Mouse (Mus musculus): Measurements from ENCODE around the gene Lin7c.
A peak's percentile ranks its signal among the peaks of the same experiment; 100 is the strongest.
"Not testable (repeated sequence)": the region's sequence is repeated elsewhere in the genome, so short reads cannot be mapped to it uniquely, and the experiment has no call there.

Lin7c gene

DNA sequence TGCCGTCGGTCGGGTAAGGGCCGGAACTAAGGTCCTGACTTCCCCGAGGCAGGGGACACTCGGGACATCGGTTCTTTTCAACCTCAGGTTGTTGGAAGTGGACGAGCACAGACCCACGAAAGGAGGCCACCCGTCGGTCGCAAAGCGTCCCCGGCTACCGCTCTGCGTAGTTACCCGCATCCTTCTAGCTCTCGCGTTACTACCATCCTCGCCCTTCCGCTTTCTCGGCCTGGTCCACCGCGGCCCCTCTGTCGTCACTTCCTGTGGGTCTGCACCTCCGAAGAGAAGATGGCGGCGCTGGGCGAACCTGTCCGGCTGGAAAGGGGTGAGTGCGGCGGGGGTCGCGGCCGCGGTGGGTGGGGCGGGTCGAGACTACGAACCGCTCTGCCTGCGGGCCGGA, at the start of gene Lin7c:
TSS of gene Lin7c (plus strand) at position 257 of the 400 bp plus-strand sequence.
- DNase-seq (ENCODE audit: low spot score in 2 of 2) = peak; percentile 84 to 94

DNA sequence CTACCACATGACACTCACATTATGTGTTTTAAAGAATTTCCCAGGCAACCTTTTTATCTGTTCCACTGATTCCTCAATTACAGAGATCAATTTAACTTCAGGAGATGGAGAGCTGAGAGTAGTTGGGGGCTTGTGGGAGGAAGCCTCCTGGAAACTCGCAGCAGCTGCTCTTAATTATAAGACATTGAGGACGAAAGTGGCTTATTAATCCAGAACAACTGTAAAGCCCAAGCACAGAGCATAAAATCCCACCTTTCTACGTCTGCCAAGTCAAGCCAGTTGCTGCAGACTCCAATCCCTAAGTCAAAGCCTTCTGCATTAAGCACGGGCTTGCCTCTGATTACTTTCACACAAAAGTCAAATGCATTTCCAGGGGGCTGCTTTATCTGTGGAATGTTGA, 44.3 kb upstream of the Lin7c start:
- no peak for DNase-seq (ENCODE audit: low spot score in 2 of 2)

DNA sequence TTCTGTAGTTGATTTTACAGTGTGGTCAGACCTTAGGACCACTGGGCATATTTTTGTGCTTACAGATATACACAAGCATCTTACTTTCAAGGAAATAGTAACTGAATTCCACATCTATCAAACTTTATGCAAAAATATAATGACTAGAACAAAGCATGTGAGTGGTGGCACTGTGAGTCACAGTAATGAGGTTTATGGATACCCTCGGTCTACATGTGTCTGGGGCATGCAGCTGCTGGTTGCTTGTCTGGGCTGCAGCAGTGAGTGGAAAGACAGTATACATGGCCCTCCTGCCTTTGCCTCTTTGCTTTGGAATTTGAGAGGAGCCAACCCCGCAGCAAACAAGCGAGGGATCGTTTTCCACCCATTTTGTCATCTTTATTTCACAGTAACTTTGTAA, 42.3 kb upstream of the Lin7c start:
- no peak for DNase-seq (ENCODE audit: low spot score in 2 of 2)

DNA sequence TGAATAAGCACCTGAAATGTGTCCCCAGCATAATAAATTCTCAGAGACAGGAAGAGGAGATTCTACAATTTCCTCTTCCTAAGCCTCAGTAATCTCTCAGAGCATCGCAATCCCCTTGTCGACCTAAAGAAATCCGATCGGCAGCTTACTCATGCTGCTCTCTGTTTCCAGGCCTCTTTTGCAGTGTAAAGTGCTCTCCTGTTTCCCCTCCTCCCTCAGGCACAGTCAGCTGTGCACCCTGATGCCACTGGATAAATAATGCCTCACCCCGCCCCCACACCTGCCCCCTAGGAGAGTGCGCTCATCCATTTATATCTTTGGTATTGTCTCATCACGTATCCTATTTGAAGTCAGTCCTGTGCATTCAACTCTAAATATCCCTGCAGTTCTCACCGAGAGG, 41.9 kb upstream of the Lin7c start:
- DNase-seq (ENCODE audit: low spot score in 2 of 2) = no peak

DNA sequence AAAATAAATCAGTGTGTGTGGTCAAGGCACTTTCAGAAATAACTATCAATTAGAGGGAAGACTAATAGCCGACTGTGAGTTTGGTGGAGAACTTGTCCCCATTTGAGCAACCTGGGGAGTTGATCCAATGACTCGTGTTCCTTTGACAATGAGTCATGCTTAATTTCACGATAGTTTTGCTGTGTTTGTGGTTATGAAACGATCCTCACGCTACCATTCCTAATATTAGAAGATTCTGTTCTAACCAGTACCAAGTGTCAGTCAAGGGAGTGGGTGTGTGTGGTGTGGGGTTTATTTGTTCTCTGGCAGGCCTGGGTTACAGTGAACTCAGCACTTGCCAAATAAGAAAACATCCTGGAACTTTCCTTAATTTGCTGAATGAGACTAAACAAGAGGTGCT, 35.1 kb upstream of the Lin7c start:
- DNase-seq (ENCODE audit: low spot score in 2 of 2) = no peak

DNA sequence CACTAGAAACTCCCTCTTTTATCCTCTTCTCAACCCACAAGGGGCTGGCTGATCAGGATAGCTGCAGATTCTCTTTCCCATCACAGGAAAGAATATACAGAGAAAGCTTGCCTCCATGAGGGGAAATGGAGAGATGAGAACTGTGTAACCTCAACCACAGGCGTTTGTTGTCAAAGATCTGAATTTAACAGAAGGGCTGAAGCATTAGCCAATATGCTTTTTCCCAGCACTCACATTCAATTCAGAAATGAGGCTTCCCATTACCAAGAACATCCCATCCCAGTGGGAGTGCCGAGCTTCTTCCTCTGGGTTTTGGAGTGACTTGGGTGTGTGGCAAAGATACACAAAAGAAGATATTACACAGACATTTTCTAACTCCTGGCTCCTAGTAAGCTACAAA, 31.0 kb upstream of the Lin7c start:
- DNase-seq (ENCODE audit: low spot score in 2 of 2) = no peak

DNA sequence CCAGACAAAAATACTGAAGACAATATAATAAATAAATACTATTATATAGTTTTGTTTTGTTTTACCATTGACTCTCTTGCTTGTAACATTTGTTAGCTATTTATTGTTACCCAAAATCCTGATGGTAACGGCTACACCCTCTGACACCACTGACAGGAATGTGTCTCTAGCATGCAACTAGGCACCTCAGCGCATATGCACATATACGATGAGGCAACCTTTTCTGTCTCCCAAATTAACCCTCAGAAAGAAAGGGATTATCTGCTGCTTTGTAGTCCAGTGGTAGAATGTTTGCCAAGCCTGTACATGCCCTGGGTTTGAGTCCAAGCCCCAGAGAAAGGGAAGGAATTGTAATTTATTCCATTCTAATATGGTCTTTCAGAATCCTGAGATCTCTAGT, 29.8 kb upstream of the Lin7c start:
- no peak for DNase-seq (ENCODE audit: low spot score in 2 of 2)

DNA sequence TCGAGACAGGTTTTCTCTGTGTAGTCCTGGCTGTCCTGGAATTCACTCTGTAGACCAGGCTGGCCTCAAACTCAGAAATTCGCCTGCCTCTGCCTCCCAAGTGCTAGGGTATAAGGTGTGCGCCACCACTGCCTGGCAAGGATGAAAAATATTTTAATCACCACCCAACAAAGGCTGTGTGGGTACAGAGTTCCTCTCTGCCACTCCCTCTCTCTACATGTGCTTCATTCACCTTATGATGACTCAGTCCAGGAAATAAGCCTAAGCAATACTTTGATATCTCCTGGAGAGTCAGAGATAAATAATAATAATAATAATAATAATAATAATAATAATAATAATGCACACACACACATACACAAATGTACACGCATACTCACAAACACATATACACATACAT, 11.2 kb upstream of the Lin7c start:
- not testable (repeated sequence) for DNase-seq (ENCODE audit: low spot score in 2 of 2)

DNA sequence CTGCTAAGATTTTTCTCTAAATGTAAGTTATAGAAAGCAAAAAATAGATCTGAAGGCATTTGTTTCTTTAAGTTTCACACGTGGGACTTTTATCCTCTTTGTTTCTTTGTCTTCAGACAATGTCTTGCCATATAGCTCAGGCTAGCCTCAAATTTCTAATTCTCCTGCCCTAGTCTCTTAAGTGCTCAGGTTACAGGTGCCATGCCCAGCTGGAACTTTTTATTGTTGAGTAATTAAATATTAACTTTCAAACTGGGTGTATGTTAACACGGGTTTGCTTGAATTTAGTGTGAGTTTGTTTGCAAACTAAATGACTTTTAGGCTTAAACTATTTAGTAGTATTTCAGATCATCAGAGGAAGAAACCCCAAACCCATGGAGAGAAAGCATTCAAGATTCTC, 9.5 kb upstream of the Lin7c start:
- no peak for DNase-seq (ENCODE audit: low spot score in 2 of 2)

DNA sequence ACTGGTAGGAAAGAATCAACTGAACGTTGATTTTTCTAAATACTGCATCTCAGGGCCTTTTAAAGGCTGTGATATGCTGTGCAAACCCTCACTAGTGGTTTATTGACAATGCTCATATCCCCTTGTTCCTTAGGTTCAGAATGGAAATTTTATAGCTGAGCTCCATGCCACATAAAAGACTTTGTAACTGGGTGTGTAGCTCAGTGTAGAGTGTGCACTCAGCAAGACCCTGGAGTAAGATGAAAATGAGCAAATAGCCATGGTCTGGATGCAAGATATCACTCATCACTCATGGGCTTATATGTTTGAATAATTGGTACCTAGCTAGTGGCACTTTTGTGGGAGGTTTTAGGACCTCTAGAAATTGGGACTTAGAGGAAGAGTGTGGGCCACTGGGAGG, 9.0 kb upstream of the Lin7c start:
- DNase-seq (ENCODE audit: low spot score in 2 of 2) = no peak

DNA sequence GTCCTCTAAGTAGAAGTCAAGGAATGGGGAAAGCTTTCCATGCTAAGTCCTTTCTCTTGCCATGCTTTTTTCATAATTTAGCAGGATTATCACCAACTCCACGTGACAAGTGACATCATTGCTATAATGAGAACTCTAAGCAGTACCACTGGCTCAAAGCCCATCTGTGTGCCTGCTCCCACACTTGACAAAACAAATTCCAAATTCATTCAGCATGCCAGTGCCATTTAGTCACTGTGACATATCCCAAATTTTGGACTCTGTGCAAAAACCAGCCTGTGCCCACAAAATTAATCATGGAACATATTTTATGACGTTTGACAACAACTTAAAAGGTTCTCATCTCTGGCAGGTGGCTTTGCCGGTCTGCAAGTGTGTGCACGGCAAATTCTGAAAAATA, 6.5 kb upstream of the Lin7c start:
- DNase-seq (ENCODE audit: low spot score in 2 of 2) = peak in 1 of 2 experiments; percentile 23

DNA sequence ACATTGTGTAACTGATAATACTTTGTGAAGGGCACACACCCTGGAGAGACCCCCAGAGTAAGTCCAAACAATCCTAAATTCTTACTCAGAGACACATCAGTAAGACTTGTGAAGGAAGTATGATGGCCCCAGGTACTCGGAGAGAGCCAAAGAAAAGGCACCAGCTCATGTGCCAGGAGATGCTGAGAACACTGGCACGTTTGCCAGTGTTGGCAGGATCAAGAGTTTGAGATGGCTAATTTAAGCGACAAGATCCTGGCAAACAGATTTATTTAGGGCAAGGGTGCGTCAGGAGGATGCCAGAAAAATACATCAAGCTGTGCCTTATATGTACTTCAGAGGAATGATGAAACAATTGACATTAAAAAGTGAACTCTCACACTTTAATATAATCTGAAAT, 6.1 kb upstream of the Lin7c start:
- no peak for DNase-seq (ENCODE audit: low spot score in 2 of 2)

DNA sequence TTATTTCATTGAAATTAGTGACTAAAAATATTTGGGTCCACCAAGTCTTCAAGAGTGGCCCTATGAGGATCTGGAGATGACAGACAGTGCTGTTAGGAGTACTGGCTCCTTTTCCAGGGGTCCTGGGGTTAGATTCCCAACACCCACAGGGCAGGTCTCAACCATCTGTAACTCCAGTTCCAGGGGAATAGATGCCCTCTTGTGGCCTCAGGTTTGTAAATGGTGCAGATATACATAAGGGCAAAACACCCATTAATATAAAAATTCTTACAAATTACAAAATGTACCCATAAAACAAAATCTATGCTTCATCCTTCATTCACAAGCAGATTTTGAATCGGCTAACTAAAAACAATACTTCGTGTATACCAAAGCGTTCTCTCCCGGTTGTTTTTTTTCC, 585 bp upstream of the Lin7c start:
- DNase-seq (ENCODE audit: low spot score in 2 of 2) = no peak

DNA sequence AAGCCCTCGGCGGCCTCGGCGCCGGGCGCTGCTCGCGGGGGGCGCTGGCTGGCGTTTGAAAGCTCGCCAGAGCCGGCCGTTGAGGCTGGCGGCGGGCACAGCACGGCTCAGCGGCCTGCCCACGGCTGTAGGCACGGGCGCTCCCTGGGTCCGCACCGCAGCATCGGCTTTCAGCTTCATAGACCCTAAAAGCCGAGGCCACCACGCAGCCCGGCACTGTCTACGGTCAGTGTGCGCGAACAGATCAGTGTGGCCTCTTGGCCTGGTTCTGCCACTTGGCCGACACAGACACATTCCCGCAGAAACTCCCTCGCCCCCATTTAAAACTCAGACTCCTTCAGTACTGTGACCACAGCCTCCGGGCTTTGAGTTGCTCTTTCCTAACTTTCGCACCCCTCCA, 378 bp downstream of the Lin7c start:
- no peak for DNase-seq (ENCODE audit: low spot score in 2 of 2)

DNA sequence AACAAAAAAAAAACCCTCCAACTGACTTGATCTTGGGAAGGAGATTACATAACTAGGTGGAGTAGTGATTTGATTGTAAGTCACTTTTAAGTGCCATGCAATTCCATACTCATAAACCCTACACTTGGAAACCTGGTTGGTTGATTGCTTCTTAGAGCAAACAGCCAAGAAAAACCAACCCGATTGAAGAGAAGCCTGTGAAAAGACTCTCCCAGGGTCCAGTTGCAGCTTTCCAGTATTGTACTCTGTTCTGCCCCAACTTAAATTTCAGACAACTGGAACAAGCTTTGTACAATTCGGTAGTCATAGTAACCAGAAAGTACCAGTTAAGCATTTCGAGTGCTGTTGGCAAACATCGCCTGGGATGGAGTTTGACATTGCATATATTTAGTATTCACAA, 818 bp downstream of the Lin7c start:
- DNase-seq (ENCODE audit: low spot score in 2 of 2) = no peak

DNA sequence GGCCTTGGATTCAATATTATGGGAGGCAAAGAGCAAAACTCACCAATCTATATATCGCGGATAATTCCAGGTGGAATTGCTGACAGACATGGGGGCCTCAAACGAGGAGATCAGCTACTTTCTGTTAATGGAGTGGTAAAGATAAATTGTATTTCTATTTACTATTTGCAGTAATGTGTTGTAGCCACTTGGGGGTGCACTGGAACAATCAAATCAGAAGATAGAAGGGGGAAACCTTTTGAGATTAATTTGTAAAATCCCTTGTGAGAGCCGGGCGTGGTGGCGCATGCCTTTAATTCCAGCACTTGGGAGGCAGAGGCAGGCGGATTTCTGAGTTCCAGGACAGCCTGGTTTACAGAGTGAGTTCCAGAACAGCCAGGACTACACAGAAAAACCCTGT, 5.7 kb downstream of the Lin7c start:
- no peak for DNase-seq (ENCODE audit: low spot score in 2 of 2)

DNA sequence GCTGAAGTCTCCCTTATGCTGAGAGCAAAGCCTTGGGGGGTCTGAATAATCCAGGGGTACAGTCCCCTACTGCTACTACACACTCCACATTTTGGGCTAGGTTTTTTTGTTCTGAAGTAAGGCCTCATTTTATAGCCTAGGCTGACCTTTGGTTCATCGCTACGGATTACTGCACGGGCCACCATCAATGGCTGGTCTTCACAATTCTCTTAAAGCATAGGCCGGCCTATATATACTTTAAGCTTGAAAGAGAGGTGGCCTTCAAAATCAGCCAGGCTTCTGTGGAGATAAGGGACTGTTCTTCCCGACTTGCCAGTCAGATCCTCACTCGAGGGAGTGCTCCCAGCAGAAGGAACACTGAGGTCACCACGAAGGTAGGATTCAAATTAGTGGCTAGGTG, 12.2 kb downstream of the Lin7c start:
- DNase-seq (ENCODE audit: low spot score in 2 of 2) = no peak

DNA sequence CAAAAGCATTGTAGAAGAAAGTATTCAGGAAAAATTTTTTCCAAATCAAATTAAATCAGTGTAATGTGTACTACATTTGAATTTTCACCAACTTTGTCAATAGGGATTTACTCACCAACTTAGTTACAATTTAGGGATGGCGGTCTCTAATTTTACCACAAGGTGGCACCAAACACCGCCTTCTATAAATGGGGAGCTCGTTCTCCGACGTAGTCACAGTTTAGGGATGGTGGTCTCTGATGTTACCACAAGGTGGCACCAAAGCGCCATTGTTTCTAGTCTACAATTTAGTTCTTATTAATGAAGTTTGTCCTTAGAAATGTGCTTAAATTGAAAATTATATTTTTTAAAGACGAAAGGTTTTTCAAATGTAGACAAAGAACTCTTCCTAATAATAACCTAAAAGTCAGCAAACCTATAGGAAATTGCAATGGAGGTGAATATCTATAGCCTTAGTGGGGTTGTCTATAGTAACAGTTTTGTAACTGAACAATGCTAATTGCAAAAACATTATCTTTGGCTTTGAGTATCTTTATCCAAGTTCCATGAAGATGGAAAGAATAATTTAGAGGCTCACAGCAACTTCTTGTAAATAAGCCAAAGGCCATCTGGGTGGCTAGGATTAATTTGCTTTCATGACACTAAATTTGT, 13.6 kb downstream of the Lin7c start:
- DNase-seq (ENCODE audit: low spot score in 2 of 2) = peak; percentile 56 to 94

DNA sequence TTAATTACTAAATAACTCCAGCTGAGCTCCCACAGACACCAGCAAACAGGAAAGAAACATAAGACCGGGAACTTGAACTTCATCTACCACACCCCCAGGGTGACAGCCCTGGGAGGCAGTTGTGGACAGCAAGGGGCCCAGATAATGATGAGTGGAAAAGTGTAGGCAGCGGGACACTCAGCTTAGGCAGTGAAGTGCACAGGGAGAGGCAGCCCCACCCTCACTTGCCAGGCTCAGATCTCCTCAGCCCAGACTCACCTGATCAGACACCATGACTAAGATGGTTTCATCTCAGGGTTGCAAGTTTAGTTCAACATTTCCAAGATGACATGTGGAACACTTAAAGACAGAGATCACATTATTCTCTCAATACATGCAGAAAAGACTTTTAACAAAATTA, 18.5 kb downstream of the Lin7c start:
- DNase-seq (ENCODE audit: low spot score in 2 of 2) = no peak

DNA sequence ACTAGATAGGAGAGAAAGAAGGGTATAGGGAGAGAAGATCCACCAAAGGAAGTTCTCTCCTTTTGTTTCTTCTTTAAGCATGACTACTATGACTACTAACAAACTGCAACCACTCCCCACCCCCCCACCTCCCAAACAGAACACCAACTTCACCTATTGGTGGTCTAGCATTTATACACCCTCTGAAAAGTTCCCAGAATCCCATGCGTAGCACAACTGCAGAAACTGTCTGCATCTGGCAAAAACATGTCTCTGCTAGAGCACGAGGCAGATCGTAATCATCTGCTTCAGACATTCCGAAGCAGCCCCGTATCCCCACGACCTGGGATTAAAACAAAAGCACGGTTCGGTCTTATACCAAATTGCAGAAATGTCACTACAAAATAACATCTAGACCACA, 21.6 kb downstream of the Lin7c start:
- no peak for DNase-seq (ENCODE audit: low spot score in 2 of 2)

DNA sequence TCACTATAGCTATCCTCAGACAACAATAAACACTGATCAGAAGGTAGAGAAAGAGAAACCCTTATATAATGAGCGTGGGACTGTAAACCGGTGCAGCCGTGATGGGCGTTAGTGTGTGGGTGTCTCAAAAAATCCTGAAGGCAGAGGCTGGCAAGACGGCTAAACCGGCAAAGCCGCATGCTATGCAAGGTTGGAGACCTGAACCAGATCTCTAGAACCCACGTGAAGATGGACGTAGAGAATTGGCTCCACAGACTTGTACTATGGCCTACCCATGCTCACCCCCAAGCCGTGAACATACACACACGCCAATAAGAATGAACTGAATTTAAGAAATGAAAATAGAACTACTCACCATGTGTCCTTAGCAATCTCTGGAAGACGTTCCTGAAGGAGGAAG, 22.1 kb downstream of the Lin7c start:
- no peak for DNase-seq (ENCODE audit: low spot score in 2 of 2)

DNA sequence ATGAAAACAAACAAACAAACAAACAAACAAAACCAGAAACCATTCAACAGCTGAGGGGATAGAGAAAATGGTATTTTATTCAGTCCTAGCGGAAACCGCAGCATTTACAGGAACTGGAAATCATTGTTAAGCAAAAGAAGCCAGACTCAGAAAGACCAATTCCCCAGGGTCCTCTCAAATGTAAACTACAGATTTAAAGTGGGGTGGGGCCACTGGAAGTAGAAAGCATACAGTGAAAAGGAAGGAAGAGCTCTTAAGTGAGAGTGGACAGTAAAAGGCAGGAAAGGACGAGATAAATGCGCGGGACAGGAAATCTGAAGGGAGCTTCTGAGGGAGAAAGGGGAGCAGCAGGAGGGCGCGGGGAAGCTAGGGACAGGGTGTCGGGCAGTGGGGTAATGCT, 22.6 kb downstream of the Lin7c start:
- no peak for DNase-seq (ENCODE audit: low spot score in 2 of 2)

DNA sequence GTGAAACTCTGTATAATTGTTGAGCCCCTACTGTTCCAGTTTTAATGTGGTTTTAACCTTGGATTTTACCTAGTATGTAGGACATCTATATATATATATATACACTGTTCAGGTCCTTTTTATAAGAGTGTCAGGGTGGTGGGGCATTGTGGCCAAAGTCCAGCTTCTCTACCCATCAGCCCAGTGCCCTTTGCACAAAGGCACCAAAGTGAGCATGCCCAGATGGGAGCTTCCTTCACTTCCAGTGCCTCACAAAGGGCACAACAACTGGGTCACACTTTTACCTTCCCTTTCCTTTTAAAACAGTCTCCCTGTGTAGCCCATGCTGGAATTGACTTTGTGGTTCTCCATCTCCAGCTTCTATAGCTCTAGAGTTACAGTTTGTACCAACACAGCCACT, 23.9 kb downstream of the Lin7c start:
- no peak for DNase-seq (ENCODE audit: low spot score in 2 of 2)

DNA sequence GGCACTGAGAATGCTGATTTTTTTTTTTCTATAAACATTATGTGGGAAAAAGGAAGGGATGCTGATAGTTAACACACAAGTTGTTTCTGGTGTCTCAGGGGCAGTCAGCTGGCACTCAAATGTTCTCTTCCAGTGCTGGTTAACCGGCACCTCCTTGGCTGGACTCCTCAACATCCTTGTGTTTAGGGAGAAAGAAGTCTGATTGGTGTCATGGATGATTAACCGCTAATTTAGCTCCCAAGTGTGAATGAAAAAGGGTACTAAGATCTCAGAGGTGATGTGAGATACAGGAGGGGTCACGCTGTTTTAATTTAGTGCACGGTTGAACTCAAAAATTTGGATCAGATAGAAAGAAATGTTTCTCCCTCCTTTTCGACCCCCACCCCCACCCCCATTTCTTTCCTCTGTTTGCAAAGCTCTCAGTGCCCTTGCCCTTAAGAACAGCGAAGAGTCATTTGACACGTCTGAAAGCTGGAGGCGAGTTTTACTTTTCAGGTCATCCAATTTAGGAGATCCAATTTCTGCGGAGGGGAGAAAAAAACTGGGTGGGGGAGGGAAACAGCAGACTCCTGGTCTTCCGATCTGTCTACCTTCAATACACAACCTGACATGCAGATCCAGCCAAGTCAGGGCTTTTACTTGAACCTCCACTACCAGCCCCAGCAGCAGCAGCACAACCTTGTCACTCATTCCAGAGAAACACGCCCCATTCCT, 26.3 kb downstream of the Lin7c start:
- no peak for DNase-seq (ENCODE audit: low spot score in 2 of 2)
